Mouse (Mus musculus): ENCODE results near the gene Atp8b3. TPM values are rescaled to one million over a fixed set of nuclear protein-coding genes. Genes with fewer than 3 reads are reported as not detected.
A peak's percentile ranks its signal among the peaks of the same experiment; 100 is the strongest.

Gene Atp8b3
- polyA plus RNA-seq, 1 experiment, result 0.86 TPM

GRCm38 (mm10) chr10:80566375-80567092 is 27.6 kb upstream of the Atp8b3 start:
- DNase-seq (ENCODE audit: low read depth), result peak; percentile 87
- TF ChIP-seq POLR2A (IDR thresholded peaks at IDR 0.05; ENCODE audit: borderline replicate concordance, extremely low read depth, insufficient read depth, insufficient read length, poor library complexity, severe bottlenecking), result no peak
- TF ChIP-seq CTCF (IDR thresholded peaks at IDR 0.05; ENCODE audit: borderline replicate concordance, extremely low read depth, insufficient read depth, insufficient read length), result peak; percentile 93

GRCm38 (mm10) chr10:80561116-80561944 is 22.4 kb upstream of the Atp8b3 start, which contains the start of gene Rexo1:
Gene Rexo1 (minus strand): TSS chr10:80561560.
- DNase-seq (ENCODE audit: low read depth), result peak; percentile 98
- TF ChIP-seq CTCF (IDR thresholded peaks at IDR 0.05; ENCODE audit: borderline replicate concordance, extremely low read depth, insufficient read depth, insufficient read length) (peak; percentile 89), POLR2A (IDR thresholded peaks at IDR 0.05; ENCODE audit: borderline replicate concordance, extremely low read depth, insufficient read depth, insufficient read length, poor library complexity, severe bottlenecking) (peak; percentile 37; the same call in 1 of the 2 replicates)

- no peak for DNase-seq (ENCODE audit: low read depth)
- TF ChIP-seq POLR2A (IDR thresholded peaks at IDR 0.05; ENCODE audit: borderline replicate concordance, extremely low read depth, insufficient read depth, insufficient read length, poor library complexity, severe bottlenecking) (no peak), CTCF (IDR thresholded peaks at IDR 0.05; ENCODE audit: borderline replicate concordance, extremely low read depth, insufficient read depth, insufficient read length) (no peak)
Measured at GRCm38 (mm10) chr10:80560621-80561020, 21.7 kb upstream of the Atp8b3 start.

DNA sequence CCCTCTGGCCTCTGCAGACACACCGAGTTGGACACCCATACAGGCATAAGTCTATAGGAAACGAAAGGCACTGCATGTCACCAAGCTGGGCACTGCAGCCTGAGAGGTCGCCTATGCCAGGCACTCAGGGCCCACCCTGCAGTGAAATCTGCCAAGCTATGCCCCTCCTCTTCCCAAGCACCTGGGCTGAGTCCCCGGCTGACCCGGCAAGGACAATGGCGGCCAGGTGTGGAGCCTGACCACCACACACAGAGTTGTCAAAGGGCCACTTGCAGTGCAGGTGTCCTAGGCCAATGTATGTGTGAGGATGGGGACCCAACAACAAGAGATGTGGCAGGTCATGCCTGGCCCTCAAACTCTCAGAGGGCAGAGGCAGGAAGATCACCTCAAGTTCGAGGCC is 20.5 kb upstream of the Atp8b3 start:
- DNase-seq (ENCODE audit: low read depth), result no peak
- no peak for TF ChIP-seq POLR2A (IDR thresholded peaks at IDR 0.05; ENCODE audit: borderline replicate concordance, extremely low read depth, insufficient read depth, insufficient read length, poor library complexity, severe bottlenecking)
- TF ChIP-seq CTCF (IDR thresholded peaks at IDR 0.05; ENCODE audit: borderline replicate concordance, extremely low read depth, insufficient read depth, insufficient read length), result no peak

- peak; percentile 81 for TF ChIP-seq CTCF (IDR thresholded peaks at IDR 0.05; ENCODE audit: borderline replicate concordance, extremely low read depth, insufficient read depth, insufficient read length)
- TF ChIP-seq POLR2A (IDR thresholded peaks at IDR 0.05; ENCODE audit: borderline replicate concordance, extremely low read depth, insufficient read depth, insufficient read length, poor library complexity, severe bottlenecking), result no peak
- peak; percentile 63 for DNase-seq (ENCODE audit: low read depth)
Measured at GRCm38 (mm10) chr10:80557346-80557965, 18.5 kb upstream of the Atp8b3 start.

DNA sequence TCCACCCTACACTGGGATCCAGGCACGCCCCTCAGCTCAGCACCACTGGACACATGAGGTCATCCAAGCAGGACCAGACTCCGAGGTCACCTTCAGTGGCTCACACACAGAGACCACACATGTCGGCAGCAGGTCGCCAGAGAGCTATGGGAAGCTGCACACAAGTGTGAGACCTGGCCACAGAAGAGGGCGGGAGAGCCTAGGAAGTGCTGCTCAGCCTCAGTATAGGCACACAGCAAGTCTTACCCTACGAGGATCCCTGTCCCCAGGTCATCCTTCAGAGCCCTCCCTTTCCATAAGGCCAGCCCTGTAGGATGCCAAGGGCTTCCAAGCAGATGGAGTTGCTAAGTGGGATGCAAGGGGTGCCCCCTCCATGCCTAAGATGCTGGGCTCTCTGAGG is 15.1 kb upstream of the Atp8b3 start:
- no peak for DNase-seq (ENCODE audit: low read depth)
- TF ChIP-seq CTCF (IDR thresholded peaks at IDR 0.05; ENCODE audit: borderline replicate concordance, extremely low read depth, insufficient read depth, insufficient read length), result no peak
- no peak for TF ChIP-seq POLR2A (IDR thresholded peaks at IDR 0.05; ENCODE audit: borderline replicate concordance, extremely low read depth, insufficient read depth, insufficient read length, poor library complexity, severe bottlenecking)

GRCm38 (mm10) chr10:80553575-80553974 is 14.7 kb upstream of the Atp8b3 start:
- TF ChIP-seq POLR2A (IDR thresholded peaks at IDR 0.05; ENCODE audit: borderline replicate concordance, extremely low read depth, insufficient read depth, insufficient read length, poor library complexity, severe bottlenecking) (no peak), CTCF (IDR thresholded peaks at IDR 0.05; ENCODE audit: borderline replicate concordance, extremely low read depth, insufficient read depth, insufficient read length) (no peak)
- DNase-seq (ENCODE audit: low read depth), result no peak

GRCm38 (mm10) chr10:80552364-80552763 is 13.4 kb upstream of the Atp8b3 start:
- TF ChIP-seq POLR2A (IDR thresholded peaks at IDR 0.05; ENCODE audit: borderline replicate concordance, extremely low read depth, insufficient read depth, insufficient read length, poor library complexity, severe bottlenecking), result no peak
- no peak for TF ChIP-seq CTCF (IDR thresholded peaks at IDR 0.05; ENCODE audit: borderline replicate concordance, extremely low read depth, insufficient read depth, insufficient read length)
- no peak for DNase-seq (ENCODE audit: low read depth)

GRCm38 (mm10) chr10:80549279-80549678 is 10.4 kb upstream of the Atp8b3 start:
- DNase-seq (ENCODE audit: low read depth), result no peak
- TF ChIP-seq POLR2A (IDR thresholded peaks at IDR 0.05; ENCODE audit: borderline replicate concordance, extremely low read depth, insufficient read depth, insufficient read length, poor library complexity, severe bottlenecking), result no peak
- TF ChIP-seq CTCF (IDR thresholded peaks at IDR 0.05; ENCODE audit: borderline replicate concordance, extremely low read depth, insufficient read depth, insufficient read length), result no peak

- TF ChIP-seq CTCF (IDR thresholded peaks at IDR 0.05; ENCODE audit: borderline replicate concordance, extremely low read depth, insufficient read depth, insufficient read length), result peak; percentile 92
- no peak for TF ChIP-seq POLR2A (IDR thresholded peaks at IDR 0.05; ENCODE audit: borderline replicate concordance, extremely low read depth, insufficient read depth, insufficient read length, poor library complexity, severe bottlenecking)
- peak; percentile 71 for DNase-seq (ENCODE audit: low read depth)
Measured at GRCm38 (mm10) chr10:80548428-80549006, 9.6 kb upstream of the Atp8b3 start.

DNA sequence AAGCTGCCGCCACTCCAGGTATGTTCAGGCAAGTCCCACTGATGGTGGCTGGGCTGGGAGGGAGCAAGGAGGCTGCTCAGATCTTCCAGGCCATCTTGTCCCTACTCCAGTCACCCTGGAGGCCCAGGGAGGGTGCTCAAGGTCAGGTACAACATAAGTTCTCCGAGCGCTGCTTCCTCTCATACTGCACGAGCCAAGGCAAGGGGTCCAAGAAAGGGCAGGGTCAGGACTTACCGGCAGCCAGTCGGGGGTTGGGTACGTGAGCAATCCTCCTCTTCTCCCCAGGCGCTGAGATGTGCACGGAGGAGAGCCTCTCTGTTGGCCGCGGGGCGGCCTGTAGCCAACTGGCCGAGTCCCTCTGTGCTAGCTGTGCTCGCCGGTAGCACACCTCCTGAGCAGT is 8.6 kb upstream of the Atp8b3 start:
- DNase-seq (ENCODE audit: low read depth), result no peak
- TF ChIP-seq POLR2A (IDR thresholded peaks at IDR 0.05; ENCODE audit: borderline replicate concordance, extremely low read depth, insufficient read depth, insufficient read length, poor library complexity, severe bottlenecking), result no peak
- TF ChIP-seq CTCF (IDR thresholded peaks at IDR 0.05; ENCODE audit: borderline replicate concordance, extremely low read depth, insufficient read depth, insufficient read length), result no peak

All from brain, embryonic 14.5 days (tissue).